Mouse (Mus musculus): ENCODE data around the gene Gm5934. TPM values are rescaled to one million over a fixed set of nuclear protein-coding genes. Genes with fewer than 3 reads are reported as not detected.
"Not testable (repeated sequence)": the region's sequence is repeated elsewhere in the genome, so short reads cannot be mapped to it uniquely, and the experiment has no call there.

Gm5934 gene
- total RNA-seq (2021): not detected
- long read RNA-seq, experiment 1: 0 reads
- long read RNA-seq, experiment 2: 0 reads

DNA sequence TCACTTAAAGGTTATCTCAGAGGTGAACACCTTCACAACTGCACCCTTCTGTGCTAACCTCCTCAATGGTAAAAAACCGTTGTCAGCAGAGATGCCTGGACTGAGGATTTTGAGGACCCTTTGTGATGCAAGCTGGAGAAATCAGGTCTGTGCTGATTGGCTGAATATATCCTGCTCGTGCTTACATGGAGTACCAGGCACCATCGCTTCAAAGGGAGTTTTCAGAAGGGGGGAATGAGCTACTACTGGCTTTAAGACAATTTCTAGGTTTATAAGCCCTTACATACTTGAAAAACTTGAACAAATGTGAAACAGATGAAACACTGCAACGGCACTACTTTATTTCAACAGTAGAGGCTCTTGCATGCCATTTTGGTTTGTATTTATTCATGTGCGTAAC is at the start of gene Gm5934:
Gene Gm5934, minus strand, starts transcription at position 101 of the 400 bp plus-strand sequence.
- H3K27ac ChIP-seq; H3K4me3 ChIP-seq; intact Hi-C loops (cut with DNase I); DNase-seq (ENCODE audit: extremely low spot score in 1 of 2, low spot score in 2 of 2): not testable (repeated sequence)

Other genes with a start within 250 kb of the Gm5934 start
- gene Gm4297, start 74.1 kb upstream of the Gm5934 start, total RNA-seq (2021): not detected

Measured in left cerebral cortex, adult 2 months (tissue).